Mouse (Mus musculus): ENCODE data around the gene Ppp1r16b.

DNA sequence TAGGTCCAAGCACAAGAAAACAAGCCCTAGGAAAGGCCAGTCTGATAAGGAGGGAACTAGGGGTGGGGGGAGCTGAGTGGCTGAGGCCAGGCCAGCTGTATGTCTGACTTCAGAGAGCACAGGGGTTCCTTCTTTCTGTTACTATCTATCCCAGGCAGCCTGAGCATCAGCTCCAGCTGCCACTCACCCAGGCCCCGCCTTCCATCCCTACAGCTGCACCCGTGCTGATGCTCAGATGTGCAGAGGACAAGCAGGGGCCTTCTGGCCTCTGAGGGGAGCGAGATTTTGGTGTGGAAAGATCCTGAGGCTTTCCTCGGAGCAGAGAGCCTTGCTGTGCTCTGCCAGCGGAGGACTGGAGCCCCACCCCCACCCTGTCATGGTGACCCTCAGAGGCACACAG lies 50.9 kb downstream of the Ppp1r16b start:
- no peak for TF ChIP-seq CTCF (IDR thresholded peaks at IDR 0.05 in 2 of 3, conservative IDR thresholded peaks at IDR 0.05 in 1 of 3; ENCODE audit: control insufficient read depth in 1 of 3, insufficient read depth in 1 of 3, low read depth in 2 of 3, low read length in 3 of 3, poor library complexity in 1 of 3, severe bottlenecking in 1 of 3)
- TF ChIP-seq POLR2A (IDR thresholded peaks at IDR 0.05; ENCODE audit: control insufficient read depth in 1 of 2, insufficient read depth in 1 of 2, low read depth in 1 of 2, low read length in 2 of 2, poor library complexity in 1 of 2), result no peak
- no peak for TF ChIP-seq ZNF384 (IDR thresholded peaks at IDR 0.05; ENCODE audit: low read depth, low read length)
- TF ChIP-seq POLR2AphosphoS2 (IDR thresholded peaks at IDR 0.05; ENCODE audit: low read length), result no peak
- no peak for TF ChIP-seq CHD2 (IDR thresholded peaks at IDR 0.05; ENCODE audit: low read length)
- TF ChIP-seq JUND (IDR thresholded peaks at IDR 0.05; ENCODE audit: low read depth, low read length), result no peak
- TF ChIP-seq ZC3H11A (IDR thresholded peaks at IDR 0.05; ENCODE audit: low read depth, low read length), result no peak
- no peak for TF ChIP-seq RAD21 (IDR thresholded peaks at IDR 0.05; ENCODE audit: low read depth, low read length)
- TF ChIP-seq EP300 (IDR thresholded peaks at IDR 0.05; ENCODE audit: low read depth in 1 of 2, low read length in 2 of 2), result no peak
- no peak for TF ChIP-seq ETS1 (IDR thresholded peaks at IDR 0.05; ENCODE audit: low read depth, low read length)
- no peak for TF ChIP-seq GABPA (IDR thresholded peaks at IDR 0.05; ENCODE audit: low read depth, low read length)
- no peak for TF ChIP-seq E2F4 (IDR thresholded peaks at IDR 0.05; ENCODE audit: borderline replicate concordance, low read depth, low read length)
- no peak for TF ChIP-seq MAX (IDR thresholded peaks at IDR 0.05; ENCODE audit: low read length)
- no peak for TF ChIP-seq BHLHE40 (IDR thresholded peaks at IDR 0.05; ENCODE audit: borderline replicate concordance, low read depth, low read length)
